8 mouse cellular contexts compared by ENCODE assay signal in the genomic region with DNA sequence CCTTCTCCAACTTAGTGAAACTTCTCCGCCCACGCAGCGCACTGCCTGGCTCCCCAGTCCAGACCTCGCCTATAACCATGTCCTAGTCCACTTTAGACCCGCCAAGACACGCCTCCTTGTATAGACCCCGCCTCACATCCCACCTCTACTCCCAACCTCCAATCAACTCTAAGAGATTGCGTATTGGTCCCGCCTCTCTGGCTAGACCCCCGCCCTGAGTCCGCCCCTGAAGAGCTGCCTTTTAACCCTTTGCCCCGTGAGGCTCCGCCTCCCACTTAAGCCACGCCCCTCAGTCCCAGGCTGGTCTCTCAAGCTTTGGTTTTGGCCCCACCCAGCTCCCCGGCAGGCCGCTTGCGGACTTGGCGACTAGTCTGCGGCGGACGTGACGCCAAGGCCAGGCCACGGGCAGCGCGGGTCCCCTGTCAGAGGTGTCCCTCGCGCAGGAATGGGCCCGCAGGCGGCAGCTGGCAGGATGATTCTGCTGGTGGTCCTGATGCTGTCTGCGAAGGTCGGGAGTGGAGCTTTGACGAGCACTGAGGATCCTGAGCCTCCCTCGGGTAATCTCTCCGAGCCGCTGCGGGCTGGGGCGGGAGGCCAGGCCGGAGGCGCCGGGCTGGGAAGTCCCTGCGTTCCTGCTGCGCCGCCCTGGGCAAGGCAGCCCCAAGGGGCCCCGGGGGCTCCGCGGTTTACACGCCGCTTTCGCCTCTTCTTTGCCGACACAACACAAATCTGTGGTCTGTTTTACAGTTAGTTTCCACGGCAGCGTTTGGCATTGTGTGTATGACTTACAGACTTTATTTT. TPM values are rescaled to one million over a fixed set of nuclear protein-coding genes. Genes with fewer than 3 reads are reported as not detected.
A peak's percentile ranks its signal among the peaks of the same experiment; 100 is the strongest.
DNase-seq lines count a peak whose midpoint lies in the region; ATAC-seq and TF ChIP-seq lines count a peak whose summit lies in the region.

Gene Ifngr1, plus strand, starts transcription at position 309 of the 801 bp plus-strand sequence.

- no peak for TF ChIP-seq CTCF in liver, embryonic 14.5 days (IDR thresholded peaks at IDR 0.05; ENCODE audit: low read depth)
- TF ChIP-seq CTCF in stomach, postnatal 0 days (IDR thresholded peaks at IDR 0.05; ENCODE audit: low read depth): no peak

- no peak for TF ChIP-seq EP300 in liver, embryonic 14.5 days (IDR thresholded peaks at IDR 0.05; ENCODE audit: low read depth)
- TF ChIP-seq EP300 in stomach, postnatal 0 days (optimal IDR thresholded peaks at IDR 0.05): no peak

- peak; percentile 100 for ATAC-seq in heart, embryonic 15.5 days (replicated peaks; ENCODE audit: insufficient number of reproducible peaks, insufficient read depth, low FRiP score, low read depth)
- ATAC-seq in liver, embryonic 14.5 days (ENCODE audit: insufficient read depth): peak; percentile 95
- peak; percentile 99 for ATAC-seq in neural tube, embryonic 11.5 days (ENCODE audit: insufficient read depth, low FRiP score, low TSS enrichment)
- peak; percentile 98 for ATAC-seq in stomach, postnatal 0 days (ENCODE audit: low FRiP score, low TSS enrichment)

- DNase-seq in CD8-positive naive resting alpha-beta T cell, adult 2 months (ENCODE audit: low read depth in 2 of 2, low spot score in 2 of 2): peak; percentile 96 to 99
- DNase-seq in c-Kit-positive CD71-negative TER-119-negative erythroid progenitor cells, embryonic 14.5 days (ENCODE audit: low read depth): peak; percentile 99
- peak; percentile 97 for DNase-seq in forebrain, embryonic 10.5 days (ENCODE audit: extremely low spot score, low spot score)
- peak; percentile 100 for DNase-seq in kidney, postnatal 25 days
- DNase-seq in liver, embryonic 14.5 days (ENCODE audit: low read depth in 3 of 3, low spot score in 3 of 3): peak; percentile 94 to 97 (median 95)
- DNase-seq in neural tube, embryonic 11.5 days (ENCODE audit: low spot score): peak; percentile 98
- peak; percentile 100 for DNase-seq in stomach, postnatal 0 days (ENCODE audit: low spot score)

- peak within 1 kb of the TSS; percentile 90 for H3K27ac ChIP-seq in forebrain, embryonic 10.5 days
- peak within 1 kb of the TSS; percentile 90 for H3K27ac ChIP-seq in heart, embryonic 15.5 days
- peak within 1 kb of the TSS; percentile 8 for H3K27ac ChIP-seq in liver, embryonic 14.5 days
- no peak within 1 kb of the TSS; the same call in 1 of the 2 replicates for H3K27ac ChIP-seq in neural tube, embryonic 11.5 days (ENCODE audit: low read depth, low read length)
- H3K27ac ChIP-seq in stomach, postnatal 0 days (replicated peaks): peak within 1 kb of the TSS; percentile 96

- under 1% methylated on average over 52 of the region's 52 CpGs for WGBS in forebrain, embryonic 10.5 days
- under 1% methylated on average over 52 of the region's 52 CpGs for WGBS in heart, embryonic 15.5 days
- 0% methylated on average over 52 of the region's 52 CpGs for WGBS in liver, embryonic 14.5 days (ENCODE audit: insufficient replicate concordance)
- 0% methylated on average over 52 of the region's 52 CpGs for WGBS in neural tube, embryonic 11.5 days
- under 1% methylated on average over 52 of the region's 52 CpGs for WGBS in stomach, postnatal 0 days

- peaks cover 14% of the 10 kb centered on the region; the same call in 1 of the 2 replicates for H3K27me3 ChIP-seq in forebrain, embryonic 10.5 days (ENCODE audit: poor library complexity, severe bottlenecking)
- H3K27me3 ChIP-seq in heart, embryonic 15.5 days: no peaks in the 10 kb centered on the region
- no peaks in the 10 kb centered on the region for H3K27me3 ChIP-seq in liver, embryonic 14.5 days (ENCODE audit: control insufficient read depth, insufficient read depth, low read length)
- no peaks in the 10 kb centered on the region for H3K27me3 ChIP-seq in neural tube, embryonic 11.5 days (ENCODE audit: control insufficient read depth, insufficient read depth, low read length)
- H3K27me3 ChIP-seq in stomach, postnatal 0 days (ENCODE audit: control insufficient read depth, insufficient read depth, low read length): no peaks in the 10 kb centered on the region

- no peaks in the 10 kb centered on the region for H3K36me3 ChIP-seq in forebrain, embryonic 10.5 days (replicated peaks)
- no peaks in the 10 kb centered on the region for H3K36me3 ChIP-seq in heart, embryonic 15.5 days
- no peaks in the 10 kb centered on the region; the same call in 1 of the 2 replicates for H3K36me3 ChIP-seq in liver, embryonic 14.5 days (replicated peaks; ENCODE audit: control insufficient read depth, insufficient read depth, low read depth)
- H3K36me3 ChIP-seq in neural tube, embryonic 11.5 days (ENCODE audit: control insufficient read depth, insufficient read depth, low read length): no peaks in the 10 kb centered on the region
- no peaks in the 10 kb centered on the region for H3K36me3 ChIP-seq in stomach, postnatal 0 days (ENCODE audit: control insufficient read depth, insufficient read depth, low read length)

- peak within 1 kb of the TSS; percentile 65 for H3K4me2 ChIP-seq in heart, embryonic 15.5 days
- H3K4me2 ChIP-seq in liver, embryonic 14.5 days (ENCODE audit: low read depth): peak within 1 kb of the TSS; percentile 81
- H3K4me2 ChIP-seq in neural tube, embryonic 11.5 days (ENCODE audit: low read depth): peak within 1 kb of the TSS; percentile 58
- peak within 1 kb of the TSS; percentile 68 for H3K4me2 ChIP-seq in stomach, postnatal 0 days (replicated peaks; ENCODE audit: low read depth)

- H3K4me1 ChIP-seq in forebrain, embryonic 10.5 days: peaks cover 19% of the 10 kb centered on the region
- peaks cover 29% of the 10 kb centered on the region for H3K4me1 ChIP-seq in heart, embryonic 15.5 days (replicated peaks)
- peaks cover 5 to 45% of the 10 kb centered on the region in 2 experiments; a peak in 3 of 4 replicates for H3K4me1 ChIP-seq in liver, embryonic 14.5 days (replicated peaks; ENCODE audit: control insufficient read depth in 2 of 2, insufficient read depth in 2 of 2, low read length in 1 of 2)
- H3K4me1 ChIP-seq in neural tube, embryonic 11.5 days (ENCODE audit: control insufficient read depth, insufficient read depth, low read length): no peaks in the 10 kb centered on the region
- H3K4me1 ChIP-seq in stomach, postnatal 0 days (replicated peaks; ENCODE audit: control insufficient read depth, insufficient read depth): no peaks in the 10 kb centered on the region

- peak within 1 kb of the TSS; percentile 83 for H3K9ac ChIP-seq in heart, embryonic 15.5 days
- peak within 1 kb of the TSS; percentile 70 for H3K9ac ChIP-seq in liver, embryonic 14.5 days (replicated peaks)
- H3K9ac ChIP-seq in neural tube, embryonic 11.5 days (ENCODE audit: low read length): peak within 1 kb of the TSS; percentile 69
- peak within 1 kb of the TSS; percentile 88 for H3K9ac ChIP-seq in stomach, postnatal 0 days (ENCODE audit: low read length)

- no peaks in the 10 kb centered on the region for H3K9me3 ChIP-seq in forebrain, embryonic 10.5 days
- H3K9me3 ChIP-seq in heart, embryonic 15.5 days (replicated peaks): no peaks in the 10 kb centered on the region
- no peaks in the 10 kb centered on the region for H3K9me3 ChIP-seq in liver, embryonic 14.5 days (ENCODE audit: control insufficient read depth, low read length)
- no peaks in the 10 kb centered on the region for H3K9me3 ChIP-seq in neural tube, embryonic 11.5 days (ENCODE audit: control insufficient read depth, low read length)
- no peaks in the 10 kb centered on the region for H3K9me3 ChIP-seq in stomach, postnatal 0 days (ENCODE audit: control insufficient read depth, low read length)

- H3K4me3 ChIP-seq in forebrain, embryonic 10.5 days: peak within 1 kb of the TSS; percentile 77
- peak within 1 kb of the TSS; percentile 69 for H3K4me3 ChIP-seq in heart, embryonic 15.5 days
- H3K4me3 ChIP-seq in liver, embryonic 14.5 days (ENCODE audit: insufficient read depth in 1 of 2, low read depth in 2 of 2, low read length in 2 of 2): peak within 1 kb of the TSS; percentile 67 to 81
- H3K4me3 ChIP-seq in neural tube, embryonic 11.5 days (ENCODE audit: low read depth, low read length): peak within 1 kb of the TSS; percentile 71
- H3K4me3 ChIP-seq in stomach, postnatal 0 days (ENCODE audit: low read depth, low read length): peak within 1 kb of the TSS; percentile 83

RNA-seq across cellular contexts. Expression of gene Ifngr1, which starts in this region (rescaled TPM):
- polyA plus RNA-seq in forebrain, embryonic 10.5 days (2016; fragmentation: Nextera tagmentation; extraction: Ambion mirVana): 27.7 and 30.0 TPM in 2 replicates
- polyA plus RNA-seq in heart, embryonic 15.5 days (2015; fragmentation: Nextera tagmentation; extraction: Ambion mirVana): 37.1 and 48.3 TPM in 2 replicates
- polyA plus RNA-seq in liver, embryonic 14.5 days (2012; rRNA removed): 12.6 and 17.1 TPM in 2 replicates
- polyA plus RNA-seq in liver, embryonic 14.5 days (2014; fragmentation: Nextera tagmentation; extraction: Ambion mirVana): 36.4 and 39.5 TPM in 2 replicates
- polyA plus RNA-seq in neural tube, embryonic 11.5 days (2014; fragmentation: Nextera tagmentation; extraction: Ambion mirVana): 32.2 and 34.3 TPM in 2 replicates
- polyA plus RNA-seq in stomach, postnatal 0 days (2015; fragmentation: Nextera tagmentation; extraction: Ambion mirVana): 72.1 and 72.9 TPM in 2 replicates
